Mouse (Mus musculus) T-helper 1 cell (primary cell): ENCODE measurements around the gene Aqp7.

Experiments
- in situ Hi-C: fragments of 300-600 bp; cut with MboI, MseI; formaldehyde crosslinking; loops from one replicate; pipeline ENCODE4 v1.15.1; 2025; ENCODE audit warnings: high pct_unique_total_duplicates

The Aqp7 gene

GRCm38 (mm10) chr4:41057361-41057760, 9.4 kb upstream of the Aqp7 start:
- in situ Hi-C loops, result no loop called here

- in situ Hi-C loops, result no loop called here
Measured at GRCm38 (mm10) chr4:41056742-41057332, 8.9 kb upstream of the Aqp7 start.

DNA sequence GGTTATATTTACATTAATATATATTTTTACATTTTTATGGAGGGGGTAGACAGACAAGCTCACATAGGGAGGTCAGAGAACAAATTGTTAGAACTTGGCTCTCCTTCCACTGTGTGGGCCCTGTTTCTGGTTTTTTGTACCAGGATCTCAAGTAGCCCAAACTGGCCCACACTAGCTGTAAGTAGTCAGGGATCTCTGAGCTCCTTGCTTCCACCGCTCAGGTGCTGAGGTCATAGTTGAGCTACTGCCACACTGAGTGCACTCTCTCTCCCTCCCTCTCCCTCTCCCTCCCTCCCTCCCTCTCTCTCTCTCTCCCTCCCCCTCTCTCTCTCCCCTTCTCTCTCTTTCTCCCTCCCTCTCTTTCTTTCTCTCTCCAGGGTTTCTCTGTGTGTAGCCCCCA, 8.3 kb upstream of the Aqp7 start:
- in situ Hi-C loops, result no loop called here

- in situ Hi-C loops, result no loop called here
Measured at GRCm38 (mm10) chr4:41055111-41055510, 7.2 kb upstream of the Aqp7 start.

DNA sequence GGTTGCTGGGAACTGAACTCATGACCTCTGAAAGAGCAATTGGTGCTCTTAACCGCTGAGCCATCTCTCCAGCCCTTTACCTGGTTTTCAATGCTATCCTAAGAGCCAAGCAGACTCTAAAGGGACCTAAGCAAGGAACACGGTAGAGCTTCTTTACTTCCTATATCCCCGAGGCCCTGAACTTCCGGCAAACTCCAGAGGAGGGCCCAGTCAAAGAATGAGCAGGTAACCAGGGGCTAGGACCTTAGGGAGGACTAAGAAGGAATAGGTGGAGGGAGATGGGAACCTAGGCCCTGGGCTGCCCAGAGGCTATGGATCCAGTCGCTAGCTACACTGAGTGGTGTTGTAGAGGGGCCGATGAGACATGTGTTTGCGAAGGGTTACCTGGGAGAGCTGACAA, 3.8 kb upstream of the Aqp7 start:
- in situ Hi-C loops, result loop anchor here (5.0 kb wide), 1 partner anchor 66 kb away; no protein-coding TSS in a partner anchor

- in situ Hi-C loops, result loop anchor here (5.0 kb wide), 1 partner anchor 66 kb away; no protein-coding TSS in a partner anchor
Measured at GRCm38 (mm10) chr4:41050726-41051675, 3.1 kb upstream of the Aqp7 start.

GRCm38 (mm10) chr4:41048926-41049325, 987 bp upstream of the Aqp7 start:
- in situ Hi-C loops, result no loop called here

- in situ Hi-C loops, result no loop called here
Measured at GRCm38 (mm10) chr4:41046254-41046795, 1.6 kb downstream of the Aqp7 start.

DNA sequence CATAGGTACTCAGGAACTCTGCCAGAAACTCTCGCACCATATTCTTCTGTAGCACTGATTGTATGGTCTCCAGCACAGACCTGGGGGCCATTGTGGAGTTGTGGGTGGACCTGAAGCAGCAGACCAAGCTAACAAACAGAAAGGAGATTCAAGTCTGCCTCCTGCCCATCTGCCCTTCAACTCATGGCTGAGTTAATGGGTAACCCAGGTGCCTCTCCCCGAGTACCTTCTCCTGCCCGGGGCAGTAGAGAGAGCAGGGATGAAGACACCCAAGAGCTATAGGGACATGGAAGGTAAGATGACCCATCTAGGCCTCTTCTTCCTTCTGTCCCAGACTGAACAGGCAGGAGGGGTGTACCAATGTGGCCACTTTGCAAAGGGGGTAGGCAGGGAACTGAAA, 2.7 kb downstream of the Aqp7 start:
- in situ Hi-C loops, result no loop called here

- in situ Hi-C loops, result no loop called here
Measured at GRCm38 (mm10) chr4:41043961-41044360, 4.0 kb downstream of the Aqp7 start.

DNA sequence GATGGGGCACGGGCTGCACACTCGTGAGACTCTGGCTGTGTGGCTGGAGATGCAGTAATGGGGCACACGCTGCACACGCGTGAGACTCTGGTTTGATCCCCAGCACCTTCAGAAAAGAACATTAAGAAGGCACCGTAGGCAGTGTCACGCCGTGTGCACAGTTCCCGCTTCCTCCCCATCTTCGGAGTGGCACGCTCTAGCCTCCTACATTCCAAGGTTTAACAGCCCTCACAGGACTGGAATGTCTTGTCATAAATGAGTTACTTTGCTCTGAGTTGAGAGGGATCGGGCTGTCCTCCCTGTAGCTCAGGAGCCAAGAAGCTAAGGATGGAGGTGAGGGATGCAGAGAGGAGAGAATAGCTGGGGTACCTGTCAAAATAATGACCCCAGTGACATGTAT, 5.1 kb downstream of the Aqp7 start:
- in situ Hi-C loops, result no loop called here

- in situ Hi-C loops, result no loop called here
Measured at GRCm38 (mm10) chr4:41040983-41041382, 7.0 kb downstream of the Aqp7 start.

DNA sequence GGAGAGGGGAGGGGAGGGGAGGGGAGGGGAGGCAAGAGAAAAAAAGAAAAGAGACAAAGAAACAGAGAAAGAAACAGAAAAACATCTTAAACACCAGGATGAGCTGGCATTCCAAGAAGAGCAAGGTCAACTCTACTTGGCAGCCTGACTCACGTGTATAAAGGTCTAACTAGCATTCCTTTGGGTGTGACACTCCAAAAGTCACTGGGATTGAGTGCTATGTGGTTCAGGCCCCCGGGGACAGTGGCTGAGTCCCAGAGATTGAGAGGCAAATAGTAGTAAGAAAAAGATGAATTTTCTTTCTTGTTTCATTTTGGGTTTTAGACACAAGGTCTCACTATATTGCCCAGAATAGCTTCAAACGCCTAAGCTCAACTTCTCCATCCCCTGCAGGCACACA, 10.0 kb downstream of the Aqp7 start:
- in situ Hi-C loops, result no loop called here

DNA sequence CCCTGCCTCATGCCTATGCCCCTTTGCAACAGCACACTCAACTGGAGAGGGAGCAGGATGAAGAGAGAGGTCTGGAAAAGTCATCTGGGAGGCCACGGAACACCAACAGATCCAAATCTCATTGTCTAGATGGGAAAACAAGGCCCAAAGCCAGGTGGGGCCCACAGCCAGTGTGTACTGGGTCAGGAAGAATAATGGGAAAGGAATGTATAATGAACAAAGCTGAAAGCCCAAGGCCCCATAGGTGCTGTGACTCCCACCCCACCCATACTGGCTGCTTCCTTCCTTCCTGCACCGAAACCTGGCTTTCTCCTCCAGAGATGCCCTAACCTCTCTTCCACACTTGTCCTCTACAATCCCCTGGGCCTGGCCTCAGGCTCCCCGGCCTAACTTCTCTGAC, 16.7 kb downstream of the Aqp7 start:
- in situ Hi-C loops, result no loop called here

DNA sequence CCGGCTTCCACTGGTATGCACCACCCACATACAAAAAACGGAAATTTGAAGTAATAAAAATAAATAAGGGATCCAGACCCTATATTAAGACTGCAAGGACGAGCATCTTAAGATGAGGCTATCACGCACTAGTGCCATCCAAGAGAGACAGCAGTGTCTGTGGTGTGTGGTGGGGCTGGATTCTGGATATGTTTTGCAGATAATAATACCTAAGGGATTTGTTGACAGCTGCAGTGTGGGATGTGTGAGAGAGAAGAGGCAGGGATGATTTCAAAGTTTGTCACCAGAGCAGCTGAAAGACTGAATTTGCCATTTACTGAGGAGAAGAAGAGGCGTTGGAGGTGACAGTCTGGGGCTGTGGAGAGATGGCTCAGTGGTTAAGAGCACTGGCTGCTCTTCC, 18.6 kb downstream of the Aqp7 start:
- in situ Hi-C loops, result no loop called here

- in situ Hi-C loops, result no loop called here
Measured at GRCm38 (mm10) chr4:41028272-41028671, 19.7 kb downstream of the Aqp7 start.

DNA sequence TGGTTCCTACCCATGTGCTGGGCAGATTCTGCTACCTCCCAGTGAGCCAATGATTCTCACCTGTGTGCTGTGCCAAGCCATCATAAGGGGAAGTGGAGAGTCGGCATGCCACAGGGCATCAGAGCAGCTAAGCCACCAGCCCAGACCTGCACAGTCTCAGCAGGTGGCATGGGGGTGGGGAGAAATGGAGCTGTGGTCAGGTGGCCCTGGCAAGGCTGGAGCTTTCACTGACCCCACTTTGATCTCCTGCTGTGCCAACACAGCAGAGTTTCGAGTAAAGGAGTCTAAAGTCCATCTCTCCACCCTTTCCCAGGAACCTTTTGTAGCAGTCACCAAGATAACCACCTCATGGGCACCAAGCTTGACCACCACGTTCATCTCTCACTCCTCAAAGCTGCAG, 20.1 kb downstream of the Aqp7 start:
- in situ Hi-C loops, result no loop called here

DNA sequence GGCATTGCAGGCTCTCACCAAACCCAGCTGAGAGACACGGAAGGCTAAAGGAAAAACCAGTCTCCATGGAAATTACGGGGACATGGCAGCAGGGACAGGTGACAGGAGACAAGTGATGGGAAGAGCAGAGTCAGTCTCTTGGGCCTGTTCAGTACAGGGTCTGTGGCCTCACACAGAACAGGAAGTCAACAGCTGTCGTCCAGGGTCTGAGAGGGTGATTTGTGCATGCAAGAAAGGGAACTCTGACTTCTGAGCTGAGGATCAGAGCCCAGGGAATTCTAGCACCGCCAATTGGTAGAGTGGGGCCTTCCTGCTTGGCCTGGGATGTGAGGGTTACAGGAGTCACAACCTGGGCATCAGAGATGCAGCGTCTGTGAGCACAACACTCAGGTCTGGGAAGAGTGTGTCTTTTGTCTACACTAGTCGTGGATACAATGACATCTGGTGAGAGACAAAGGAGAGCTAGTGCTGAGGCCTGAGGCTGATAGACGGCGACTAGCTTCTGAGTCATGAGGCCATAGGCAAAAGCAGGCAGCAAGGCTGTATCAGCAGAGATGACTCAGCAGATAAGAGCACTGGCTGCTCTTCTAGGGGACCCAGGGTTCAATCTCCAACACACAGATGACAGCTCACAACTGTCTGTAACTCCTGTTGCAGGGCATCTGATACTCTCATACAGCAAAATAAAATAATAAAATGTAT, 21.7 kb downstream of the Aqp7 start:
- in situ Hi-C loops, result no loop called here

DNA sequence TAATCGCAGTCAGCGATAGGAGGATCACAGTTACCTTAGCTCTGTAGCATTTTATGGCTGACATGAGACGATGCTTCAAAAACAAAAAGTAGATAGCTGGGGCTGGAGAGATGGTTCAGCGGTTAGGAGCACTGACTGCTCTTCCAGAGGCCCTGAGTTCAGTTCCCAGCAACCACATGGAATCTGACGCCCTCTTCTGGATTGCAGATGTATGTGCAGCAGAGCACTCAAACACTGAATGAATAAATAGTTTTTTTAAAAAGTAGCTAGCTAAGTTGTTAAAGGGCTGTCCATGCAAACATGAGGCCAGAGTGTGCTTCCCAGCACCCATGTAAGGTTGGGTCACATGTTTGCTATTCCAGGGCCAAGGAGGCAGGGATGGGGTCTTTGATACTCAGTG, 26.8 kb downstream of the Aqp7 start:
- in situ Hi-C loops, result no loop called here

DNA sequence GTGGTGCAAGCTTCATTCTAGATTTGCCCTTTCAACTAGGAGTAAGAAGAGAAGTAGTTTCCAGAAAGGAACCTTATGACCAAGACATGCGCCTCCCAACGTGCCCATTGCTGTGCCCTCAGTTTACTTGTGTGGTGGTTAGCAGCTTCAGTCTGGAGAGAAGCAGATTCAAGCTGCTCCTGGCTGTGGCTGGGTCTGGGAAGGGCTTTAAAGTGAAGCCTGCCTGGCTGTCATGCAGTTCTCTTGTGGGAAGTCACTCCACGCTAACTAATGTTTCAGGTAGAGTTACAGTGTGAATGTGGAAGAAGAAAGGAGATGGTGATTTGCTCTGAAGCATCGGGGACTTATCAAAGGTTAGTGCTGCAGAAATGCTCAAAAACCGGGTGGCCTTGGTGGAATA, 32.1 kb downstream of the Aqp7 start:
- in situ Hi-C loops, result no loop called here

DNA sequence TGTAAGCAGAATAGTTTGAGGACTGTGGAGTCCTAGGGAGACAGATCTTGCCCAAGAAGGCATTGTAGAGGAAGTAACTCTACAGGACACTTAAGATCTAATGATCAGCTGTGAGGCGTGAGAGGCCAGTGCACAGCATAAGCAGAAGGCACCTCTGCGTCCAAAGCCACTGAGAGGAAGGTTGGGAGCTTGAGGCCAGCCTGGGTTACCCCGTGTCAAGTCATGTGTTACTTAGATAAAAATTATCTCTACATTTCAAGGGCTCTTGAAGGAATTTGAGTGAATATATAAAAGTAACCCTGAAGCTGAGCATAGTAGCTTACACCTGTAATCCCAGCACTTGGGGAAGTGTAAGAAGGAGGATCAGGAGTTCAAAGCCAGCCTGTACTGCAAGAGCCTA, 34.6 kb downstream of the Aqp7 start:
- in situ Hi-C loops, result no loop called here
